Mouse (Mus musculus): ENCODE measurements around the gene Wt1.

DNA sequence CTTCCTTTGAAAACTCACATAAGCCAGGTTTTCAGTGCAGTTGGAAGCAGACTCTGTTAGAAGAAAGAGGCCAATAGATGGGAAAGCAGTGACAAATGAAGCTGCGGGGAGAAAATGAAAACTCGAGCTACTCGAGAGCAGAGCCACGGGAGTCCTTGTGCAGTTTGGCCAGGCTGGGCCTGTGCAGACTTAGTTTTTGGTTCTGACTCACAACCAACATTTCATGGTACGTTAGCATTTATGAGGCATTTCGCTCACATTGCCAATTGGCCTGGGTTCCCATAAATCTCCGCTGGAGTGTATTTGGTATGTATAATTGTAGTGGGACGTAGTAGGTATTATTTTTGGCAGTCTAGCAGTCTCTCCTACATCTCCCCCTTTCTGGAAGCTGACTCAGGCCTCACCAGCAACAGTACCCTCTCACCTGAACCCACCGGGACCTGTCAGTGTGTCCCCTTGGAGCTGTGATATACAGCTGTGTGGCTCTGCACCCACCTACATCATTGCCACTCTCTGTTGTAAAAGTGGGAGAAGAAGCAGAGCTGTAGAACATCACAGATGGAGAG, 94.5 kb downstream of the Wt1 start:
- TF ChIP-seq CTCF (IDR thresholded peaks at IDR 0.05), result no peak
- no peak for TF ChIP-seq POLR2A (IDR thresholded peaks at IDR 0.05; ENCODE audit: insufficient read depth, low read depth, low read length)
- TF ChIP-seq EP300 (IDR thresholded peaks at IDR 0.05; ENCODE audit: insufficient read depth, low read depth, low read length), result no peak
